Mouse (Mus musculus): ENCODE results near the gene Arsb. TPM values are rescaled to one million over a fixed set of nuclear protein-coding genes. Genes with fewer than 3 reads are reported as not detected.

The Arsb gene
- polyA plus RNA-seq, 1 experiment = 8.9 TPM

GRCm38 (mm10) chr13:93871681-93872080, 100.3 kb downstream of the Arsb start:
- no peaks in the 10 kb centered on the region for H3K4me1 ChIP-seq (ENCODE audit: control insufficient read depth, insufficient read depth, low read length)
- TF ChIP-seq POLR2A (IDR thresholded peaks at IDR 0.05; ENCODE audit: borderline replicate concordance, control insufficient read depth, low read depth, low read length) (no peak), CTCF (IDR thresholded peaks at IDR 0.05; ENCODE audit: control insufficient read depth, insufficient read depth, low read length) (no peak)
- H3K27ac ChIP-seq (ENCODE audit: control insufficient read depth, insufficient read depth, low read depth, low read length, poor library complexity) = no peak overlapping the region
- WGBS = 81% methylated on average over 10 of the region's 10 CpGs
- no peak overlapping the region for H3K4me3 ChIP-seq (replicated peaks; ENCODE audit: control insufficient read depth, low read depth, low read length)

GRCm38 (mm10) chr13:93872591-93872990, 101.2 kb downstream of the Arsb start:
- no peak overlapping the region for H3K27ac ChIP-seq (ENCODE audit: control insufficient read depth, insufficient read depth, low read depth, low read length, poor library complexity)
- TF ChIP-seq CTCF (IDR thresholded peaks at IDR 0.05; ENCODE audit: control insufficient read depth, insufficient read depth, low read length) = no peak
- TF ChIP-seq POLR2A (IDR thresholded peaks at IDR 0.05; ENCODE audit: borderline replicate concordance, control insufficient read depth, low read depth, low read length) = no peak
- WGBS = 87% methylated on average over 6 of the region's 6 CpGs
- no peak overlapping the region for H3K4me3 ChIP-seq (replicated peaks; ENCODE audit: control insufficient read depth, low read depth, low read length)
- no peaks in the 10 kb centered on the region for H3K4me1 ChIP-seq (ENCODE audit: control insufficient read depth, insufficient read depth, low read length)

GRCm38 (mm10) chr13:93877924-93878323, 106.5 kb downstream of the Arsb start:
- 75% methylated on average over 2 of the region's 2 CpGs for WGBS
- TF ChIP-seq CTCF (IDR thresholded peaks at IDR 0.05; ENCODE audit: control insufficient read depth, insufficient read depth, low read length) (no peak), POLR2A (IDR thresholded peaks at IDR 0.05; ENCODE audit: borderline replicate concordance, control insufficient read depth, low read depth, low read length) (no peak)
- H3K4me1 ChIP-seq (ENCODE audit: control insufficient read depth, insufficient read depth, low read length) = no peaks in the 10 kb centered on the region
- no peak overlapping the region for H3K4me3 ChIP-seq (replicated peaks; ENCODE audit: control insufficient read depth, low read depth, low read length)
- H3K27ac ChIP-seq (ENCODE audit: control insufficient read depth, insufficient read depth, low read depth, low read length, poor library complexity) = no peak overlapping the region

GRCm38 (mm10) chr13:93879426-93879825, 108.0 kb downstream of the Arsb start:
- TF ChIP-seq POLR2A (IDR thresholded peaks at IDR 0.05; ENCODE audit: borderline replicate concordance, control insufficient read depth, low read depth, low read length) = no peak
- no peak for TF ChIP-seq CTCF (IDR thresholded peaks at IDR 0.05; ENCODE audit: control insufficient read depth, insufficient read depth, low read length)
- Histone ChIP-seq H3K4me3 (replicated peaks; ENCODE audit: control insufficient read depth, low read depth, low read length) (no peak overlapping the region), H3K27ac (ENCODE audit: control insufficient read depth, insufficient read depth, low read depth, low read length, poor library complexity) (no peak overlapping the region), H3K4me1 (ENCODE audit: control insufficient read depth, insufficient read depth, low read length) (no peaks in the 10 kb centered on the region)
- WGBS = 88% methylated on average over 5 of the region's 5 CpGs

- Histone ChIP-seq H3K27ac (ENCODE audit: control insufficient read depth, insufficient read depth, low read depth, low read length, poor library complexity) (no peak overlapping the region), H3K4me1 (ENCODE audit: control insufficient read depth, insufficient read depth, low read length) (peaks cover 2% of the 10 kb centered on the region; the same call in 1 of the 2 replicates), H3K4me3 (replicated peaks; ENCODE audit: control insufficient read depth, low read depth, low read length) (no peak overlapping the region)
- TF ChIP-seq POLR2A (IDR thresholded peaks at IDR 0.05; ENCODE audit: borderline replicate concordance, control insufficient read depth, low read depth, low read length) (no peak), CTCF (IDR thresholded peaks at IDR 0.05; ENCODE audit: control insufficient read depth, insufficient read depth, low read length) (no peak)
- 78% methylated on average over 3 of the region's 3 CpGs for WGBS
Measured at GRCm38 (mm10) chr13:93882132-93882531, 110.7 kb downstream of the Arsb start.

GRCm38 (mm10) chr13:93886999-93887398, 115.6 kb downstream of the Arsb start:
- Histone ChIP-seq H3K27ac (ENCODE audit: control insufficient read depth, insufficient read depth, low read depth, low read length, poor library complexity) (no peak overlapping the region), H3K4me3 (replicated peaks; ENCODE audit: control insufficient read depth, low read depth, low read length) (no peak overlapping the region), H3K4me1 (ENCODE audit: control insufficient read depth, insufficient read depth, low read length) (peaks cover 2% of the 10 kb centered on the region; the same call in 1 of the 2 replicates)
- 86% methylated on average over 5 of the region's 5 CpGs for WGBS
- no peak for TF ChIP-seq CTCF (IDR thresholded peaks at IDR 0.05; ENCODE audit: control insufficient read depth, insufficient read depth, low read length)
- TF ChIP-seq POLR2A (IDR thresholded peaks at IDR 0.05; ENCODE audit: borderline replicate concordance, control insufficient read depth, low read depth, low read length) = no peak

GRCm38 (mm10) chr13:93888196-93888595, 116.8 kb downstream of the Arsb start:
- WGBS = 87% methylated on average over 2 of the region's 2 CpGs
- H3K27ac ChIP-seq (ENCODE audit: control insufficient read depth, insufficient read depth, low read depth, low read length, poor library complexity) = no peak overlapping the region
- H3K4me1 ChIP-seq (ENCODE audit: control insufficient read depth, insufficient read depth, low read length) = peaks cover 2% of the 10 kb centered on the region; the same call in 1 of the 2 replicates
- H3K4me3 ChIP-seq (replicated peaks; ENCODE audit: control insufficient read depth, low read depth, low read length) = no peak overlapping the region
- TF ChIP-seq CTCF (IDR thresholded peaks at IDR 0.05; ENCODE audit: control insufficient read depth, insufficient read depth, low read length) (no peak), POLR2A (IDR thresholded peaks at IDR 0.05; ENCODE audit: borderline replicate concordance, control insufficient read depth, low read depth, low read length) (no peak)

- TF ChIP-seq CTCF (IDR thresholded peaks at IDR 0.05; ENCODE audit: control insufficient read depth, insufficient read depth, low read length) (no peak), POLR2A (IDR thresholded peaks at IDR 0.05; ENCODE audit: borderline replicate concordance, control insufficient read depth, low read depth, low read length) (no peak)
- WGBS = 76% methylated on average over 3 of the region's 3 CpGs
- Histone ChIP-seq H3K4me3 (replicated peaks; ENCODE audit: control insufficient read depth, low read depth, low read length) (no peak overlapping the region), H3K27ac (ENCODE audit: control insufficient read depth, insufficient read depth, low read depth, low read length, poor library complexity) (no peak overlapping the region), H3K4me1 (ENCODE audit: control insufficient read depth, insufficient read depth, low read length) (peaks cover 2% of the 10 kb centered on the region; the same call in 1 of the 2 replicates)
Measured at GRCm38 (mm10) chr13:93888916-93889315, 117.5 kb downstream of the Arsb start.

- TF ChIP-seq POLR2A (IDR thresholded peaks at IDR 0.05; ENCODE audit: borderline replicate concordance, control insufficient read depth, low read depth, low read length) (no peak), CTCF (IDR thresholded peaks at IDR 0.05; ENCODE audit: control insufficient read depth, insufficient read depth, low read length) (no peak)
- H3K4me3 ChIP-seq (replicated peaks; ENCODE audit: control insufficient read depth, low read depth, low read length) = no peak overlapping the region
- H3K4me1 ChIP-seq (ENCODE audit: control insufficient read depth, insufficient read depth, low read length) = peaks cover 2% of the 10 kb centered on the region; the same call in 1 of the 2 replicates
- H3K27ac ChIP-seq (ENCODE audit: control insufficient read depth, insufficient read depth, low read depth, low read length, poor library complexity) = no peak overlapping the region
- 74% methylated on average over 3 of the region's 3 CpGs for WGBS
Measured at GRCm38 (mm10) chr13:93889991-93890390, 118.6 kb downstream of the Arsb start.
